Mouse (Mus musculus): ENCODE results near the gene Padi6. TPM values are rescaled to one million over a fixed set of nuclear protein-coding genes. Genes with fewer than 3 reads are reported as not detected.

Gene Padi6
- polyA plus RNA-seq, 1 experiment from 2014 or later: not detected

- Histone ChIP-seq H3K4me3 (ENCODE audit: low read depth, low read length) (no peak overlapping the region), H3K9ac (ENCODE audit: low read depth, low read length) (no peak overlapping the region), H3K27me3 (ENCODE audit: control insufficient read depth, insufficient read depth, low read length) (no peaks in the 10 kb centered on the region; the same call in 1 of the 2 replicates), H3K4me1 (replicated peaks; ENCODE audit: control insufficient read depth, insufficient read depth, low read length) (peaks cover 7% of the 10 kb centered on the region; the same call in 1 of the 2 replicates), H3K9me3 (ENCODE audit: control insufficient read depth, low read length) (no peaks in the 10 kb centered on the region), H3K36me3 (ENCODE audit: control insufficient read depth, insufficient read depth, low read length) (no peaks in the 10 kb centered on the region), H3K4me2 (replicated peaks; ENCODE audit: low read depth, low read length) (no peak overlapping the region), H3K27ac (ENCODE audit: low read depth, low read length) (no peak overlapping the region)
- DNase-seq (ENCODE audit: low spot score) (peak; percentile 85), ATAC-seq (ENCODE audit: low FRiP score) (no peak)
- 25% methylated on average over 18 of the region's 18 CpGs for WGBS
Measured at GRCm38 (mm10) chr4:140679723-140680380, 62.6 kb downstream of the Padi6 start.

GRCm38 (mm10) chr4:140679038-140679437 lies 63.4 kb downstream of the Padi6 start:
- WGBS: 14% methylated on average over 5 of the region's 5 CpGs

More at GRCm38 (mm10) chr4:140679038-140679437, 63.4 kb downstream of the Padi6 start:
- H3K9ac ChIP-seq (ENCODE audit: low read depth, low read length): no peak overlapping the region
- H3K27me3 ChIP-seq (ENCODE audit: control insufficient read depth, insufficient read depth, low read length): no peaks in the 10 kb centered on the region; the same call in 1 of the 2 replicates
- no peak overlapping the region for H3K4me2 ChIP-seq (replicated peaks; ENCODE audit: low read depth, low read length)
- DNase-seq (ENCODE audit: low spot score) (peak; percentile 77), ATAC-seq (ENCODE audit: low FRiP score) (no peak)
- no peak overlapping the region for H3K4me3 ChIP-seq (ENCODE audit: low read depth, low read length)
- H3K4me1 ChIP-seq (replicated peaks; ENCODE audit: control insufficient read depth, insufficient read depth, low read length): 0 out of 2 replicates have a peak, but pooled peaks cover 1% of the 10 kb centered on the region
- no peaks in the 10 kb centered on the region for H3K36me3 ChIP-seq (ENCODE audit: control insufficient read depth, insufficient read depth, low read length)
- no peak overlapping the region for H3K27ac ChIP-seq (ENCODE audit: low read depth, low read length)
- no peaks in the 10 kb centered on the region for H3K9me3 ChIP-seq (ENCODE audit: control insufficient read depth, low read length)

Other genes starting within 250 kb of the Padi6 start
- gene Arhgef10l, start 76.6 kb downstream of the Padi6 start, polyA plus RNA-seq (2014; fragmentation: Nextera tagmentation; extraction: Ambion mirVana): 13.8 and 14.5 TPM in 2 replicates
- gene Rcc2, start 42.1 kb downstream of the Padi6 start, polyA plus RNA-seq (2014; fragmentation: Nextera tagmentation; extraction: Ambion mirVana): 44.3 and 59.6 TPM in 2 replicates
- 0.25 and 0.37 TPM in 2 replicates for gene Padi4, start 31.6 kb upstream of the Padi6 start, polyA plus RNA-seq (2014; fragmentation: Nextera tagmentation; extraction: Ambion mirVana)
- not detected in 2 replicates for gene Padi3, start 68.0 kb upstream of the Padi6 start, polyA plus RNA-seq (2014; fragmentation: Nextera tagmentation; extraction: Ambion mirVana)
- 0.05 and 0.08 TPM in 2 replicates for gene Padi1, start 103.1 kb upstream of the Padi6 start, polyA plus RNA-seq (2014; fragmentation: Nextera tagmentation; extraction: Ambion mirVana)
- 1.2 and 2.4 TPM in 2 replicates for gene Padi2, start 163.7 kb upstream of the Padi6 start, polyA plus RNA-seq (2014; fragmentation: Nextera tagmentation; extraction: Ambion mirVana)
- 413 and 428 TPM in 2 replicates for gene Sdhb, start 218.6 kb upstream of the Padi6 start, polyA plus RNA-seq (2014; fragmentation: Nextera tagmentation; extraction: Ambion mirVana)
- gene Atp13a2, start 244.2 kb upstream of the Padi6 start, polyA plus RNA-seq (2014; fragmentation: Nextera tagmentation; extraction: Ambion mirVana): 34.9 and 39.8 TPM in 2 replicates

Measured in hindbrain, embryonic 11.5 days (tissue).